Mouse (Mus musculus) embryonic fibroblast, embryonic 13.5 days (primary cell): ENCODE measurements around the gene Tmem263.

ENCODE experiments used
- CTCF ChIP-seq: IDR thresholded peaks from 2 replicates; pipeline ENCODE4 v1.5.1; 2011; ENCODE audit warnings: mild to moderate bottlenecking, control low read depth, low read length, moderate library complexity, borderline replicate concordance; ENCODE audit not compliant: insufficient read depth
- POLR2A ChIP-seq: IDR thresholded peaks from 2 replicates; pipeline ENCODE4 v1.6.1; 2011; ENCODE audit warnings: low read depth, mild to moderate bottlenecking, control low read depth, low read length, moderate library complexity

GRCm38 (mm10) chr10:85157451-85157850 lies 55.0 kb downstream of the Tmem263 start:
- TF ChIP-seq CTCF = no peak
- no peak for TF ChIP-seq POLR2A
